Mouse (Mus musculus): ENCODE measurements around the gene Cxcl2.

DNA sequence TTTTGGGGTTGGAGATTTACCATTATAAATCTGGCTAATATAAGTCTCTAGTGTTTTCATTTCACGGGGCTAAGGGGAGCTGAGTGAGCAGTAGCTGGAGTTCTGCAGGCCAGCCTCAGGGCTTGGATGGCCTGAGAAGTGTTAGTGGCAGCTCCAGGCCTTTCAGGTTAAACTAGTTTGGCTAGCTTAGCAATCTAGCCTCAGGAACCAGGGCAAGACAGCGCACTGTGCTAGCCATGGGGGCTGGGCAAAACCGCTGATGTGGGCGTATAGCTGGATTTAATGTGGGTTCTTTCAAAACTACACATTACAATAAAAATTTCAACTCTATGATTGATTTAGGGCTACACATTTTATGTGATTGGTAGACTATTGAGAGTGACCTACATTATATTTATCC lies 19.3 kb downstream of the Cxcl2 start:
- no peak for TF ChIP-seq POLR2A (IDR thresholded peaks at IDR 0.05; ENCODE audit: insufficient read length, low read depth)
- TF ChIP-seq USF1 (IDR thresholded peaks at IDR 0.05; ENCODE audit: low read depth): no peak
- TF ChIP-seq TCF12 (IDR thresholded peaks at IDR 0.05; ENCODE audit: insufficient read depth, poor library complexity, severe bottlenecking): no peak
- TF ChIP-seq POLR2AphosphoS2 (IDR thresholded peaks at IDR 0.05; ENCODE audit: insufficient read length, low read depth): no peak
- TF ChIP-seq MAX (IDR thresholded peaks at IDR 0.05; ENCODE audit: low read depth): no peak
- TF ChIP-seq REST (IDR thresholded peaks at IDR 0.05; ENCODE audit: insufficient read depth, insufficient read length): no peak
- no peak for TF ChIP-seq E2F4 (IDR thresholded peaks at IDR 0.05; ENCODE audit: insufficient read depth)
- TF ChIP-seq MYOD1 (IDR thresholded peaks at IDR 0.05; ENCODE audit: control insufficient read depth in 1 of 3, insufficient read length in 2 of 3, low read depth in 2 of 3): no peak
- no peak for TF ChIP-seq SRF (IDR thresholded peaks at IDR 0.05; ENCODE audit: control insufficient read depth, insufficient read length, low read depth)
- no peak for TF ChIP-seq MYOG (IDR thresholded peaks at IDR 0.05; ENCODE audit: control insufficient read depth in 1 of 3, insufficient read depth in 1 of 3, insufficient read length in 2 of 3, low read depth in 2 of 3)
